Mouse (Mus musculus) hindbrain, embryonic 12.5 days (tissue): ENCODE data around the gene AC109138.7. TPM values are rescaled to one million over a fixed set of nuclear protein-coding genes. Genes with fewer than 3 reads are reported as not detected.
"Not testable (repeated sequence)": the region's sequence is repeated elsewhere in the genome, so short reads cannot be mapped to it uniquely, and the experiment has no call there.

ENCODE experiments used
- ATAC-seq: fragments of 200-750 bp; cut with Nextera tagmentation; 2 replicates; pipeline ENCODE4 v1.8.0; 2017; ENCODE audit warnings: moderate TSS enrichment; ENCODE audit not compliant: low FRiP score
- H3K27ac ChIP-seq: fragments of 300-500 bp; sonication (generic); 2 replicates; pipeline ENCODE4 v1.5.1; 2016; ENCODE audit warnings: mild to moderate bottlenecking
- H3K27me3 ChIP-seq: fragments of 300-500 bp; sonication (generic); 2 replicates; pipeline ENCODE4 v1.6.1; 2016; ENCODE audit warnings: mild to moderate bottlenecking
- H3K36me3 ChIP-seq: fragments of 300-500 bp; sonication (generic); 2 replicates; pipeline ENCODE4 v1.6.1; 2016; ENCODE audit warnings: mild to moderate bottlenecking
- H3K4me1 ChIP-seq: fragments of 300-500 bp; sonication (generic); 2 replicates; pipeline ENCODE4 v1.6.1; 2016
- H3K4me2 ChIP-seq: fragments of 300-500 bp; sonication (generic); replicated peaks from 2 replicates; pipeline ENCODE4 v1.6.1; 2016; ENCODE audit warnings: mild to moderate bottlenecking
- H3K4me3 ChIP-seq: fragments of 300-500 bp; sonication (generic); 2 replicates; pipeline ENCODE4 v1.5.1; 2016; ENCODE audit warnings: mild to moderate bottlenecking
- H3K9ac ChIP-seq: fragments of 300-500 bp; sonication (generic); 2 replicates; pipeline ENCODE4 v1.6.1; 2016; ENCODE audit warnings: mild to moderate bottlenecking, moderate library complexity
- H3K9me3 ChIP-seq: fragments of 300-500 bp; sonication (generic); replicated peaks from 2 replicates; pipeline ENCODE4 v1.6.1; 2016; ENCODE audit warnings: mild to moderate bottlenecking
- WGBS: fragments of 180-500 bp; shearing (Covaris S2); methylation state at CpG from one replicate; pipeline ENCODE4 v1.1.7; 2016; 5-methylcytosine and 5-hydroxymethylcytosine counted together
- polyA plus RNA-seq: library from polyadenylated mRNA; unstranded; fragments of >200 nt; fragmentation: Nextera tagmentation; extraction: Ambion mirVana; gene quantifications from 2 replicates; pipeline ENCODE4 v1.2.1, GENCODE M21; 2016

AC109138.7 gene
- polyA plus RNA-seq, 1 experiment from 2014 or later = not detected

DNA sequence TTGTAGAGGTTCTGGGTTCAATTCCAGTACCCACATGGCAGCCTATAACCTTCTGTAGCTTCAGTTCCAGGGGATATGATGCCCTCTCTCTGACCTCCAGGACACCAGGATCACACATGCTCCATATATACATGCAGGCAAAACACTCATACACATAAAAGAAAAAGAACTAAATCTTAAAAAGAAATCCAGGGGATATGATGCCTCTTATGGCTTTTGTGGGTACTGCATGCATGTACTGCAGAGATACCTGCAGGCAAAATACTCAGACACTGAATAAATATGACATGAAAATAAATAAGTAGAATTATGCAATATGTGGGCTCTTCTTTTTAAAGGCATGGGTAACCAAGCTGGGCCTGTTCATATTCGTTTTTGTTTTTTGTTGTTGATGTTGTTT lies 32.9 kb downstream of the AC109138.7 start:
- Histone ChIP-seq H3K9ac (no peak overlapping the region), H3K27me3 (no peaks in the 10 kb centered on the region), H3K4me2 (no peak overlapping the region), H3K9me3 (no peaks in the 10 kb centered on the region), H3K4me1 (no peaks in the 10 kb centered on the region), H3K27ac (no peak overlapping the region), H3K36me3 (no peaks in the 10 kb centered on the region), H3K4me3 (no peak overlapping the region)
- 60% methylated on average over 1 of the region's 1 CpGs for WGBS
- no peak for ATAC-seq

DNA sequence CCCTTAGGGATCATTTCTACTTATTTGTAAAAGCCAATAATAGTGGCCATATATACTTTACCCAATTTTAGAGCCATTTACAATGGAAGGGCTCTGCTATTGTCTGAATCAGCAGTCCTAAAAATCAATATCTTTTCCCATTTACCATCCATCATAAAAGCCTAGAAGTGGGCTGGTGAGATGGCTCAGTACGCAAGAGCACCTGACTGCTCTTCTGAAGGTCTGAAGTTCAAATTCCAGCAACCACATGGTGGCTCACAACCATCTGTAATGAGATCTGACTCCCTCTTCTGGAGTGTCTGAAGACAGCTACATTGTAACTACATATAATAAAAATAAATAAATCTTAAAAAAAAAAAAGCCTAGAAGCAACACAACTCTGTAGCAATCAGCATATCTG lies 34.5 kb downstream of the AC109138.7 start:
- not testable (repeated sequence) for H3K27me3 ChIP-seq, H3K9me3 ChIP-seq, H3K36me3 ChIP-seq, H3K4me2 ChIP-seq, H3K4me3 ChIP-seq, ATAC-seq, H3K27ac ChIP-seq, H3K9ac ChIP-seq, H3K4me1 ChIP-seq
- WGBS = 69% methylated on average over 1 of the region's 1 CpGs

DNA sequence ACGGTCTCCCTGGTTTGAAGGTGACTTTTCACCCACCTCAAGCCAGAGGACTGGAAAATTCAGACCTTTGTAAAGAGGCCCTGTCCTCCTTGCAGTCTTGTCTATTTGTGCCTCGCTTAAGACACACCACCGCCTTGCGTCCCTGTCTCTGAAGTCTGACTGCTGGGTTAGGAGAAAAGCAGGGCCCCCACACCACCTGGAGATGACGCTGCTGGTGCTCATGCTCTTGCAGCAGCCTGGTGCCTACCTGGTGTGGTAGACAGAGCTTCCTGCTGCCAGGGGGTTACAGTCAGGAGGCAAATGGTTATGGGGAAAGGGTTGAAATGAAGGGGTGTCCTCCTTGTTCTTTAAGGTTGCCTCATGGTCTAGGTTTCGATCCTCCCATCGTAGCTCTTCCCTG lies 40.1 kb downstream of the AC109138.7 start:
- Histone ChIP-seq H3K4me1 (peaks cover 4% of the 10 kb centered on the region; the same call in 1 of the 2 replicates), H3K4me2 (no peak overlapping the region), H3K27me3 (no peaks in the 10 kb centered on the region), H3K9me3 (no peaks in the 10 kb centered on the region), H3K4me3 (no peak overlapping the region), H3K36me3 (no peaks in the 10 kb centered on the region), H3K27ac (no peak overlapping the region), H3K9ac (no peak overlapping the region)
- 85% methylated on average over 7 of the region's 7 CpGs for WGBS
- ATAC-seq = no peak

DNA sequence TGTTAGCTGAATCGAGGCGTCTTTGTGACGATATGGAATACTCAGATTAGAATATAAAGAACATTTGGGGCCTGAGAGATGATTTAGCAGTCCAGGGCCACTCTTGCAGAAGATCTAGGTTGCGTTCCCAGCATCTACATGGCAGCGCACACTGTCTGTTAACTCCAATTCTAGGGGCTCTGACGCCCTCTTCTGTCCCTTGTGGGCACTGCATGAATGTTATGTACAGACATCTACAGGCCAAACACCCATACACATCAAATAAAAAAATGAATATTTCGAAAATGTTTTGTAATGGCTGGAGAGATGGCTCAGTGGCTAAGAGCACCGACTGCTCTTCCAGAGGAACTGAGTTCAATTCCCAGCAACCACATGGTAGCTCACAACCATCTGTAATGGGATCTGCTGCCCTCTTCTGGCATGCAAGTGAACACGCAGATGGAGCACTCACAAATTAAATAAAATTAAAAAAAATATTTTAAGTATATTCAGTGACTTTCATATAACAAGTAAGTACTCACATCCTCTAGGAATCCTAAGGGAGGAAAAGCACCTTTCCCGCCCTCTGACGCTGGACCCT lies 41.5 kb downstream of the AC109138.7 start:
- 71% methylated on average over 11 of the region's 11 CpGs for WGBS
- no peaks in the 10 kb centered on the region for H3K36me3 ChIP-seq
- no peak overlapping the region for H3K27ac ChIP-seq
- no peaks in the 10 kb centered on the region for H3K9me3 ChIP-seq
- H3K9ac ChIP-seq = no peak overlapping the region
- no peak for ATAC-seq
- no peak overlapping the region for H3K4me3 ChIP-seq
- H3K27me3 ChIP-seq = no peaks in the 10 kb centered on the region
- H3K4me2 ChIP-seq = no peak overlapping the region
- H3K4me1 ChIP-seq = peaks cover 4% of the 10 kb centered on the region; the same call in 1 of the 2 replicates

DNA sequence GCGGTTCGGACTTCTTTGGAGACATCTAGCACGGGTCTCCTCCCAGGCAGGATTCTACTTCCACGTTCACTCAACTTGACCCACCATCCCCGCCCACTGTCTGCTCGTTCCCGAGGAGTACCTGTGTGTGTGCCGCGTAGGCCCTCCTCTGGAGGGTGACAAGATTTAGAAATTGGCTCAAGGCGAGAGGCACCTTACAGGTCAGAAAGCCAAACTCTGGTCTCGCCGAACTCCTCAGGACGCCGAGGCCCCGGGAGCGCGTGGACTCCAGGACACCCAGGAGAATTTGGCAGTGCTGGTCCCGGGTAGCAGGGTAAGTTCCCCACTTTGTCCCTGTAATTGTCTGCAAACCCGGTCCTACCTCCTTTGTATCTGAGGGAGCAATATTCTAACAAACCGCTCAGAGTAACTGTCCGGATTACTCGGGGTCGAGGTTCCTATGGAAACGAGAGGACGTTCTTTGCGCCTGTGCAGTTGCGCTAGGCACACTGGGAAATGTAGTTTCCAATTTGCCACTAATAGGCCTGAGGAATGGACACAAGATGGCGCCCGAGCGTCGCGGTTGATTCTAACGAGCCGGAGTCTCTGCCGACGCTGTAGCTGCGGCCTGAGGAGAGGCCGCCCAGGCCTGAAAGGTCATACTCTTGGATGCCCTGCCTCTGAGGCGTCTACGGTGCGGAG lies 43.2 kb downstream of the AC109138.7 start:
- H3K27ac ChIP-seq = no peak overlapping the region
- WGBS = under 1% methylated on average over 41 of the region's 41 CpGs

DNA sequence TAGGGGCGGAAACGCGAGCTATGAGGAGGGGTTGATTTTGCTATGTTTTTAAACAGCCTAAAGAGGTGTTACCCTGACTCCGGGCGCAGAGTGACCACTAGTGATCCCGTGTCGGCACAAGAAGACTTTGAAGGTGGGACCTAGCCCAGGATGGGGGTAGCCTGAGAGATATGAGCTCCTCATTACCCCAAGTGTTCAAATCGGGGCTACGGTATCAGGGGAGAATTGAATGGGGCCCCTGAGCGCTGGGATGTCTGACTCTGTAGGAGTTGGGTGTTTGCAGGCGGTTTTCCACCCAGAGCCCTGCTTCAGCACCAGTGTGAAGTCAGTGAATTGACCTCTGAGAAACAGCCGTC lies 43.7 kb downstream of the AC109138.7 start:
- no peak overlapping the region for H3K27ac ChIP-seq
- H3K36me3 ChIP-seq = no peaks in the 10 kb centered on the region
- no peaks in the 10 kb centered on the region for H3K27me3 ChIP-seq
- peak overlapping the region; percentile 64; the same call in 1 of the 2 replicates for H3K9ac ChIP-seq
- peak overlapping the region; percentile 54 for H3K4me3 ChIP-seq
- peaks cover 4% of the 10 kb centered on the region; the same call in 1 of the 2 replicates for H3K4me1 ChIP-seq
- no peaks in the 10 kb centered on the region for H3K9me3 ChIP-seq
- ATAC-seq = peak; percentile 60; the same call in 1 of the 2 replicates
- peak overlapping the region; percentile 80 for H3K4me2 ChIP-seq
- 25% methylated on average over 12 of the region's 12 CpGs for WGBS

More for the DNA sequence above, 43.2 kb downstream of the AC109138.7 start:
- Histone ChIP-seq H3K4me3 (peak overlapping the region; percentile 54), H3K9me3 (no peaks in the 10 kb centered on the region), H3K9ac (peak overlapping the region; percentile 64), H3K27me3 (no peaks in the 10 kb centered on the region), H3K4me2 (peak overlapping the region; percentile 80), H3K4me1 (peaks cover 4% of the 10 kb centered on the region; the same call in 1 of the 2 replicates), H3K36me3 (no peaks in the 10 kb centered on the region)
- peak; percentile 94 for ATAC-seq

DNA sequence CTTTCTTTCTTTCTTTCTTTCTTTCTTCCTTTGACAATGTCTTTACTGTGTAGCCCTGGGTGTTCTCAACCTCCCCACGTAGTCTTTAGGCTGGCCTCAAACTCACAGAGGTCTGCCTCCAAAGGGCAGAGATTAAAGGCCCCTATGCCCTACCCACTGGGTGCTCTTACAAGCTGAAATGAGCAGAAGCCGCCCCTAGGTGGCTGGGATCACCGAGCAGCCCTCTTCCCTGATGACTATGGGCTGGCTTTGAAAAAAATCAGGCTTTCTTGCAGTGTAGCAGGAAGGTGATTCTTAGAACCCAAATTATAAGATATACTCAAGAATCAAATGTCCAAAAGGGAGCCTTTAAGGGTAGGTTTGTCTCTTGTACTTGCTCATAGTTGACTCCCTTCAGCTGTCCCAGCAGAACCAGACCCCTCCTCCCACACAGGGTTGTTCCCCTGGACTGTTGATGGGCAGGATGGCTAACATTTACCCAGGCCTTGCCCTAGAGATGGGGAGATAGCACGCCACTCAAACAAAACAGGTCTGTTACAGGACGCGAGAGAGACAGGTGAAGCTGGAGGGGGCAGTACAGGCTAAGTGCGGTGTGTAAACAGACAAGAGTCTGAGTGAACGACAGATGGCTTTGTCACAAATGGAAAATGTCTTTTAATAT lies 47.0 kb downstream of the AC109138.7 start:
- Histone ChIP-seq H3K36me3 (no peaks in the 10 kb centered on the region), H3K4me3 (no peak overlapping the region), H3K27me3 (no peaks in the 10 kb centered on the region), H3K27ac (no peak overlapping the region), H3K4me2 (no peak overlapping the region), H3K9me3 (no peaks in the 10 kb centered on the region), H3K4me1 (peaks cover 4% of the 10 kb centered on the region; the same call in 1 of the 2 replicates), H3K9ac (no peak overlapping the region)
- WGBS = 55% methylated on average over 8 of the region's 8 CpGs
- ATAC-seq = no peak

DNA sequence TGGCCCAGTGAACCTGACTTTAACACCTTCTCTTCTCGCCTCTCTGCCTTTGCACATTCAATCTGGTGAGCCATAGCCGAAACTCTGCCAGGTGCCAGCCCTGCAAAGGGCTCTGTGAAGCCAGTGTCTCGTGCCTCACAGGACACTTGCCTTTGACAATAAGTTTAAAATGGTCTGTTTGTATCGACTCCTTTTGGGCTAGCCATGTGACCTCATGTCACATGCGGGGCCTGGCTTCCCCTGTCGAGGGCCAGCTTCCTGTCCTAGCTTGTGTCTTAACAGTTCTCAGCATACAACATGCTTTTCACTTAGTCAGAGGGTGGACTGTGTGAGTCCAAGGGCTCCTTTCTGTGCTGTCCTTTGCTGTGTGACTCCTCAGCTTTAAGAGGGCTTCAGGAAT lies 48.6 kb downstream of the AC109138.7 start:
- Histone ChIP-seq H3K36me3 (no peaks in the 10 kb centered on the region), H3K9ac (no peak overlapping the region), H3K27me3 (peaks cover 6% of the 10 kb centered on the region), H3K27ac (no peak overlapping the region), H3K4me2 (no peak overlapping the region), H3K4me1 (peaks cover 3% of the 10 kb centered on the region; the same call in 1 of the 2 replicates), H3K4me3 (no peak overlapping the region), H3K9me3 (no peaks in the 10 kb centered on the region)
- 73% methylated on average over 6 of the region's 6 CpGs for WGBS
- no peak for ATAC-seq

DNA sequence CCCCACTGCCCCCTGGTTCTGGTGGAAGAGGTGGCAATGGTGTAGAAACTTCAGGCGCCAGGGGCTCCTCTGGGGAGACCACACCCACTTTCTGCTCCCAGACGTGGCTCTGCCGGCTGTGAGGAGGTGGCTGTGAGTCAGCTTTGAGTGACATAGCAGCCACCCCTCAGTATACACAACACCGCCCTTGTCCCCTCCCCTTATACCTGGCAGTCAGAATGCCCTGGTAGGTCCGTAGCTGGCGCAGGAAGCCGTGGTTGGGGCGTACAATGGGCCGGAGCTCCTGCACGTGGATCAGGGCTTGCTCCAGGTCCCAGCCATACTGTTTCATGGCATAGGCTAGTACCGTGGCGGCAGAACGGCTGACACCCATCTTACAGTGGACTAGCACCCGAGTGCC lies 49.5 kb downstream of the AC109138.7 start:
- peaks cover 16% of the 10 kb centered on the region for H3K27me3 ChIP-seq
- WGBS = 65% methylated on average over 14 of the region's 14 CpGs
- no peak overlapping the region for H3K27ac ChIP-seq
- ATAC-seq = no peak
- no peak overlapping the region for H3K4me3 ChIP-seq
- H3K9me3 ChIP-seq = no peaks in the 10 kb centered on the region
- H3K4me2 ChIP-seq = no peak overlapping the region
- H3K9ac ChIP-seq = no peak overlapping the region
- no peaks in the 10 kb centered on the region for H3K36me3 ChIP-seq
- peaks cover under 1% of the 10 kb centered on the region; the same call in 1 of the 2 replicates for H3K4me1 ChIP-seq

DNA sequence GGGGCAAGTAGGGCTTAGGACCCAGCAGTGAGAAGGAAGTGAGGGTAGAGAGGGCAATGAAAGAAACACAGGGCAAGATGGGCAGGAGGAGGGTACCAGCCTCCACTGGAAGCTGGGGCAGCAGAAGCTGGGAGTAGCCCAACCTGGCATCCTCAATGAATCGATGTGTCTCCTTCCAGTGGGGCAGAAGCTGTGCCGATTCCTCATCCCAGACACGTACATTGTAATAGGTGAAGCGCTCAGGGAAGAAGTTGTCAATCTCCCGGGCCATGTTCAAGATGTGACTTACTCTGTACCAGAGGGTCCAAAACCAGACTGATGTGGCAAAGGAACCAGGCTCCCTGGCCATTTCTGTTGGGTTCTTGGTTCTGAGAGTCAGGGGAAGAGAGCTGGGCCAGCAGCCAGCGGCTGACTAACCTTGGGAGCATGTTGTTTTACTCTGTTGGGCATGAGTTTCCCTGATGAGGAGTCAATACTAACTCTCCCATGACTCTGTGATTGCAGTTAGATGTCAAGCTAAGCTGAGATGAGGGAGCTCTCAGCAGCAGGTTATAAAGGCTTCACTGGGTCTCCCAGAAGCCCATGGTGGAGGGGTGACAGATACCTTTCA lies 50.1 kb downstream of the AC109138.7 start:
- WGBS = 95% methylated on average over 6 of the region's 6 CpGs

DNA sequence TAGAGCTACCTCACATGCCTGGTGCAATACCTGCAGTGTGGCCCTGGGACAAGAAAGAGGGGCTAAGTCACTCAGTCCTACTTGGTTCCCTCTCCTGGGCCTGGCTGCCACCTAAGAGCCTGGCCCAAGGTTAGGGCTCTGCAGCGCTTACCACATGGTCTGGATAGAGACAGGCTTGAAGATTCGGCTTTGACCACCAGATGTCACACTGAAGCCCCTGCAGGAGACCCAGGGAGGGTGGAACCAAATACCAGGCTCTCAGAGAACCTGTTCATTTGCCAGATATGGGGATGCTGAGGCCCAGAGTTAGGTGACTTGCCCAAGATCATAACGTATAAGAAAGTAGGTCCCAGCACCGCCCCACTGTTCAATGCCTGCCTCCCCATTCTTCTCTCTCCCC lies 51.8 kb downstream of the AC109138.7 start:
- 0 out of 2 replicates have a peak, but pooled peaks cover 5% of the 10 kb centered on the region for H3K36me3 ChIP-seq
- H3K27ac ChIP-seq = no peak overlapping the region
- H3K27me3 ChIP-seq = peaks cover 37% of the 10 kb centered on the region
- peaks cover 6% of the 10 kb centered on the region; the same call in 1 of the 2 replicates for H3K4me1 ChIP-seq
- no peak overlapping the region for H3K9ac ChIP-seq
- H3K4me2 ChIP-seq = no peak overlapping the region
- no peak for ATAC-seq
- no peaks in the 10 kb centered on the region for H3K9me3 ChIP-seq
- no peak overlapping the region for H3K4me3 ChIP-seq
- WGBS = 62% methylated on average over 4 of the region's 4 CpGs

More for the DNA sequence above, 50.1 kb downstream of the AC109138.7 start:
- Histone ChIP-seq H3K27me3 (peaks cover 21% of the 10 kb centered on the region), H3K4me1 (peaks cover 6% of the 10 kb centered on the region; the same call in 1 of the 2 replicates), H3K36me3 (no peaks in the 10 kb centered on the region), H3K4me3 (no peak overlapping the region), H3K4me2 (no peak overlapping the region), H3K27ac (no peak overlapping the region), H3K9me3 (no peaks in the 10 kb centered on the region), H3K9ac (no peak overlapping the region)
- ATAC-seq = no peak
